Mouse (Mus musculus) kidney, adult 11 months (tissue): ENCODE measurements around the gene Metap2.

Experiments used
- DNase-seq: peaks from one replicate; pipeline ENCODE4 v3.0.0; 2022

The Metap2 gene

DNA sequence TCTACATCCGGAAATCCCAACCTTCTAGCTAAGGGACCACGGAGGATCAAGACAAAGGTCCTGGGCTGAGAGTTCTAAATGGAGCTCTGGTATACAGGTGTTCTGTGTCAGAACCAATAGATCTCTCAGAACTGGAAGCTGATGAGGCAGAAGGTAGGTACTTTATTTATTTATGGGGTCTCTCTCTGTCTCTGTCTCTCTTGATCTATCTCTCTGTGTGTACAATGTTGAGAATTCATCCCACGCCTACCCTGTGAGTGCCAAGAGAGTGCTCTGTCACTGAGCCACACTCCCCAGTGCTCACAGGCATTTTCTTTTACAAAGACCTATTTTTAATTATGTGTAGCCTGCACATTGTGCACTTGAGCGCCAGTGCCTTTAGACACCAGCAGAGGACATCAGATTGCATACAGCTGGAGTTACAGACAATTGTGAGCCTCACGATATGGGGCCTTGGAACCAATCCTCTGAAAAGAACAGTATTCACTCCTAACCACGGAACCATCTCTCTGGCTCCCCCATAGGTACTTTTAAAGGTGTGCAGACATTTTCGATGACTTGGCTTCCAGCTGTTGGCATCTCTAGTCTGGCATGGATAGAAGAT lies at the start of gene Metap2:
TSS of gene Metap2 (minus strand) at position 51 of the 604 bp plus-strand sequence.
- DNase-seq = no peak

GRCm38 (mm10) chr10:93945843-93946499 lies 49.1 kb upstream of the Metap2 start:
- DNase-seq = no peak

DNA sequence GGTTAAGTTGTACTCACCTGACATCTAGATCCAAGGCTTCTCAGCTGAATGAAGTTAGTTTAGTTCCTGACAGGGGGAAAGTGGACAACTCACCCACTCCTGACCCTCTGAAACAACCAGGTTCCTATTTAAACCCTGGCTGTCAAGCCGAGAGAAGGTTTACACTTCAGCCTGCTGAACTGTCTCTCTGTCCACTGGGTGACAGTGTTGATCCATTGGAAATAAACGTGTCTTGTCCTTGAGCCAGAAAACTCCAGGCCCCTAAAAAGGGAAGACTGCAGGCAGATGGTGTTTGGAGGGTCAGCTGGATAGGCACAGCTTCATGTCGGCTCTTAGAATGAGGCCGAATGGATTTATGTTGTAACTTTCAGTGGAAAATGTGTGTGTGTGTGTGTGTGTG lies 48.5 kb upstream of the Metap2 start:
- DNase-seq = peak; percentile 4

GRCm38 (mm10) chr10:93944241-93944640 lies 47.3 kb upstream of the Metap2 start:
- peak; percentile 6 for DNase-seq

GRCm38 (mm10) chr10:93940279-93940678 lies 43.4 kb upstream of the Metap2 start:
- DNase-seq = no peak

DNA sequence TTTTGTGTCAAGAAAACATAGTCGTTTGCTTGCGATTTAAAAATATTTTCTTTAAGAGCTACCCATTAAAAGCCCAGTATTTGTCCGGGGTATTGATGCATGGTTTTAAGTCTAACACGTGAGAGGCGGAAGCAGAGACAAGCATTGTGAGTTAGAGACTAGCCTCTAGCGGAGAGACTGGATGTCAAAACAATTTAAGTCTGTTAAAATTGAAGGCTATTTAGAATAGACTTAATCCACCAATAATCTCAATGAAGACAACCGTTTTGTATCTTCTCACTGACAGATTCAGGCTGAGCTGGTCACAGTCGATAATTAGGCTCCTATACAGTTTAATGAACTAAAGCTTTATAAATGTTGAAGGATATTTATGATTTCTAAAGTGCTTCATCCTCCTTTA lies 42.8 kb upstream of the Metap2 start:
- DNase-seq = no peak

GRCm38 (mm10) chr10:93938844-93939271 lies 42.0 kb upstream of the Metap2 start:
- DNase-seq = no peak

GRCm38 (mm10) chr10:93933980-93934379 lies 37.1 kb upstream of the Metap2 start:
- no peak for DNase-seq

DNA sequence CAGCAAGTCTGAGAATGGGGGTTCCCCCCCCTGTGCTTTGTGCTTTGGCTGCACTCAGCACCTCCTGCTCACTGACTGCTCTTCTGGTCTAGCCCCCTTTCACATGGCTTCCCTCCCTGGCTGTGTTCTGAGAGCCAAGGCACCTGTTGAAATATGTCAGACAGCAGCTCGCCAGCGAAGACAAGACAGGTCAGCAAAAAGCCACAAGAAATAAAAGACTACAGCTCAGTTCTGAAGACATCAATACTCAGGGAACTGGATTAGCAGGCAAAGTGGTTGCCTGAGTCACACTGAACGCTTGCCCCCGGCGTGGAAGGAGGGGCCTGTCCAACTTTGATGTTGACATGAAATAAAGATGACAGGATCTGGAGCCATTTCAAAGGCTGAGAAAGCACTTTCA lies 36.0 kb upstream of the Metap2 start:
- no peak for DNase-seq

GRCm38 (mm10) chr10:93932020-93932419 lies 35.1 kb upstream of the Metap2 start:
- no peak for DNase-seq

- no peak for DNase-seq
These were observed 34.5 kb upstream of the Metap2 start for GRCm38 (mm10) chr10:93931431-93931830.

DNA sequence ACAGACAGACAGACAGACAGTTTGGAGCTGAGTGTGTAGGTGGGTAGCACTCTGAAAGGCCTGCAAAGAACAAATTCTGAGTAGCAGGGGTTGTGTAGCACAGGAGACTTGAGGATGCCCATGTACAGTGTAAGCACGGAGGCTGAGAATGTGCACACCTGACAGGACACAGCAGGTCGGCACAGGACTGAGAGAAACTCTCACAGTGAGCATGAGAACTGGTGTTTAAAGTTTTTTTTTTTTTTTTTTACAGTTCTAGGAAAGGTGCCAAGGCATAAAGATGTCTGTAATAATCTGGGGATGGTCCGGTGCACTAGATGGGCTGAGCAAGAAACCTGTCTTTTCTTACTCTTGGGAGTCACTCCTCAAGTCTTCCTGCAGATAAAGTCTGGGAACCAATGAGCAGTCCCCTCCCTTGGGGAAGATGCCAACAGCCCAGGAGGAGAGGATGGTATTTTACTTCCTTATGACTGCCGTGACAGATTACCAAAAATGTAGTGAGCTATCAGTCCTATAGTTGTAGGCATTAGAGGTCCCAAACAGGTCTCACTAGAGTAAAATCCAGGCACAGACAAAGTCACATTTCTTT lies 33.4 kb upstream of the Metap2 start:
- DNase-seq = no peak

DNA sequence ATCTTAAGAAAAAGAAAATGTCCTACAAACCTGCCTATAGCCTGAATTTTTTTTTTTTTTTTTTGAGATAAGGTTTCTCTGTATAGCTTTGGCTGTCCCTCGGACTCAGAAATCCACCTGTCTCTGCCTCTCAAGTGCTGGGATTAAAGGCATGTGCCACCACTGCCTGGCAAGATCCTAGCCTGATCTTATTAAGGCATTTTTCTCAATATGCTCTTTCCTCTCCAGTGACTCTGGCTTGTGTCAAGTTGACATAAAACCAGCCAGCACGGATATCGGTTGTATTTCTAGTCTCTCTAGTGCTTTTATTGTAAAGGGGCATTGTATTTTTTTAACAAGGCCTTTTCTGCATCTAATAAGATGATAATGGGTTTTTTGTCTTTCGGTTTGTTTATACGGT lies 27.8 kb upstream of the Metap2 start:
- DNase-seq = no peak

DNA sequence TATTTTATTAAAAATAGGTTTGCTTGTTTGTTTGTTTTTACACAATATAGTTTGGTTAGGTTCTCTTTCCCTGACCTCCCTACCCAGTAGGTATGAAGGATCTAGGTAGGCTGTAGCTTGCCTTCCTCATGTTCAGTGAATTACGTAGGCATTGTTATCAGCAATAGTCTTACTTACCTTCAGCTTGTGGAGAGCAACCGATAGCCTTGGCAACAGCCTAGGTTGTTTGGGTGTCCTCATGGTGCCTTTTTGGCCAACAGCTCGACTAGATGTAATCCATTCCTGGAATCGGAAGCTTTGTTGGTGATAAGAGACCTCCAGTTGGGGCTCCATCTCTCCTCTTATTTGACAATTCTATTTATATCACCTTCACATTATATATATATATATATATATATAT lies 24.3 kb upstream of the Metap2 start:
- DNase-seq = no peak

GRCm38 (mm10) chr10:93919227-93919626 lies 22.3 kb upstream of the Metap2 start:
- peak; percentile 27 for DNase-seq

DNA sequence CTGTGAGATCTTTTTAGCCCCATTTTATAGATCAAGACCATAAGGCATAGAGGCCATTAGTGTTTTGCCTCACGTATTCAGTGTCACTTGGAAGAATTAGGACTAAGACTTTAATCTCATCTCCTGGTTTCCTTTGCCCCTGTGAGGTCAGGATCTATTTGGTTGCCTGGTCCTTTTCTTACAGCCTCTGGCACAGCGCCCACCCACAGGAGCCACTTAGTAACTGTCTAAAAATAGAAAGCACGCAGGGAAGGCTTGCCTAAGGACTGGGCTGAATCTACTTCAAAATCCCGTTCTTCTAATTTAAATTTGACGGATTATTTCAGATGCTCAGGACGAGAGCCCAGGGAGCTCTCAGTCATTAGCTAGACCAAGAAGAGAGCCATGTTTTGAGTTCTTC lies 21.8 kb upstream of the Metap2 start:
- peak; percentile 36 for DNase-seq

- DNase-seq = no peak
These were observed 21.2 kb upstream of the Metap2 start for GRCm38 (mm10) chr10:93918087-93918486.

GRCm38 (mm10) chr10:93916778-93917177 lies 19.9 kb upstream of the Metap2 start:
- DNase-seq = no peak

- no peak for DNase-seq
These were observed 18.8 kb upstream of the Metap2 start for GRCm38 (mm10) chr10:93915531-93916275.

- no peak for DNase-seq
These were observed 16.6 kb upstream of the Metap2 start for GRCm38 (mm10) chr10:93913525-93913924.

DNA sequence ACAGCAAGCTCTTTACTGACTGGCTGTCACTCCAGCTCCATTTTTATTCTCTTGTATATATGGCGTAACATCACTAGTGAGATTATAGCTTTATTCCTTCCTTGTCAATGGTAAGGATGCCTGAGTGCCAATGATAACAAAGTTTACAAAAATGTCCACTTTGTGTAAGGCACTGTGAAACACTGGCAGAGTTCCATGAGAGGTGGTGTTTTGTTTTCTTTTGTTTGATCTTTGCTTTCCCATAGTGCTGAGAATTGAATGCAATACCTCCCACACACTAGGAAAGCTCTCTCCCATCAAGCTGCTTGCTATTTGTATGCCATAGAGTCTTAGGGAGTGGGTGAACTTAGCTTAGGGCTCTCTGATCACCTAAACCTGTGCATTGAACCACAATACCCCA lies 16.0 kb upstream of the Metap2 start:
- DNase-seq = no peak

- DNase-seq = no peak
These were observed 15.4 kb upstream of the Metap2 start for GRCm38 (mm10) chr10:93912136-93912855.

- no peak for DNase-seq
These were observed 14.4 kb upstream of the Metap2 start for GRCm38 (mm10) chr10:93911326-93911725.
